Mouse (Mus musculus) gastrocnemius, adult 18-20 months (tissue): Measurements from ENCODE around the gene Spdl1. TPM values are rescaled to one million over a fixed set of nuclear protein-coding genes. Genes with fewer than 3 reads are reported as not detected.

ENCODE experiments used
- DNase-seq: peaks from one replicate; pipeline ENCODE4 v3.0.0; 2021; ENCODE audit warnings: low spot score
- total RNA-seq, 2 experiments: library from RNA; stranded (reverse); gene quantifications; 2 replicates each; pipeline ENCODE4 v1.2.3; 2021

The Spdl1 gene
- total RNA-seq, 2 experiments from 2014 or later: not detected

DNA sequence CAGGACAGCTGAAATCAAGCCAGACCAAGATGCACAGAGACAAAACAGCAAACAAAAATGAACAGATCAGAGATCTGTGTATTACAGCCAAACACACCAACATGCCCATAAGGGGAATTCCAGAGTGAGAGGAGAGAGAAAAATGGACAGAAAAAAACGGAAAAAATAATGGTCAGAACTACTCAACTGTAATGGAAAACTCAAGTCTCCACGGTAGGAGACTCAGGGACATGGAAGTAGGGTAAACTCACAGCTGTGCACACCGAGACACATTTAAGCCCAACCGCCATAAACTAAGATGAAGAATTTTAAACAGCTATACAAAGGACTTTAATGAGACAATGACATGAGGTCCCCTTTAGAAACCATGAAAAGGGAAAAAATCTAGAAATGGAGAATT is 73.9 kb downstream of the Spdl1 start:
- DNase-seq: no peak

Other genes with a start within 250 kb of the Spdl1 start
- gene Dock2, start 49.7 kb downstream of the Spdl1 start, total RNA-seq: under 1 TPM; 0.62 to 0.85 TPM